Mouse (Mus musculus) ES-E14 (cell line): ENCODE measurements around the gene Cbs.

ENCODE experiments used
- CHD2 ChIP-seq: IDR thresholded peaks from 2 replicates; pipeline ENCODE4 v1.6.1; 2014; ENCODE audit warnings: mild to moderate bottlenecking, low read depth, low read length, inconsistent platforms
- HCFC1 ChIP-seq: IDR thresholded peaks from 2 replicates; pipeline ENCODE4 v1.6.1; 2012; ENCODE audit warnings: low read length, inconsistent platforms, borderline replicate concordance; ENCODE audit not compliant: insufficient read depth
- MAFK ChIP-seq: IDR thresholded peaks from 2 replicates; pipeline ENCODE4 v1.6.1; 2014; ENCODE audit warnings: mild to moderate bottlenecking, low read depth, low read length, inconsistent platforms; ENCODE audit not compliant: insufficient read depth

DNA sequence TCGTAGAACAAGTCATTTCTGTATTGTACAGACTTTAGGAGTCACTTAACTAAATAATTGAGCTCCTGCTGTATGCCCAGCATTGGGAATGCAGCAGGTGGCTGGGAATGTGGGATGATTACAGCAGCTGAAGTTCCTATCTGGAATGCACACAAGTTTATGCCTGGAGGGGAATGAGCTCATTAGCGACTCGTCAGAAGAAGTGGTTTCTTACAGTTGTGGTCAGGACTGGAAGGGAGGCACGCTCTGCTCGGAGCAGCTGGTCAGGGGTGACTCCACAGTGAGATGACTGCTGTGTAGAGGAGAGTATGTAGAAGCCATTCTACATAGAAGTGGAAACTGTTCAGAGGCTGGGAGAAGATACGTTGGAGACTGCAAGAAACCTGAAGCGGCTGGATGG, 62.4 kb downstream of the Cbs start:
- no peak for TF ChIP-seq MAFK
- TF ChIP-seq CHD2, result no peak
- TF ChIP-seq HCFC1, result no peak
